Mouse (Mus musculus): ENCODE measurements around the gene Iqub. TPM values are rescaled to one million over a fixed set of nuclear protein-coding genes. Genes with fewer than 3 reads are reported as not detected.

Iqub gene
- polyA plus RNA-seq, 1 experiment from 2014 or later: 2.0 TPM

- no peak for DNase-seq (ENCODE audit: low spot score)
- no peak overlapping the region for H3K4me2 ChIP-seq (ENCODE audit: low read length)
- ATAC-seq: no peak
- no peak overlapping the region for H3K4me3 ChIP-seq (ENCODE audit: low read depth, low read length)
- H3K9ac ChIP-seq (ENCODE audit: low read length): no peak overlapping the region
- H3K4me1 ChIP-seq (ENCODE audit: control insufficient read depth, insufficient read depth, low read length): no peaks in the 10 kb centered on the region
- no peaks in the 10 kb centered on the region for H3K27me3 ChIP-seq (replicated peaks; ENCODE audit: control insufficient read depth, insufficient read depth, low read length)
- WGBS: 91% methylated on average over 11 of the region's 11 CpGs
- no peaks in the 10 kb centered on the region for H3K9me3 ChIP-seq (replicated peaks; ENCODE audit: control insufficient read depth, low read length)
- no peaks in the 10 kb centered on the region for H3K36me3 ChIP-seq (ENCODE audit: control insufficient read depth, insufficient read depth, low read length)
- no peak overlapping the region for H3K27ac ChIP-seq (ENCODE audit: low read depth, low read length)
Measured at GRCm38 (mm10) chr6:24416056-24416455, 98.8 kb downstream of the Iqub start.

GRCm38 (mm10) chr6:24415500-24415899 lies 99.4 kb downstream of the Iqub start:
- H3K27ac ChIP-seq (ENCODE audit: low read depth, low read length): no peak overlapping the region
- no peak overlapping the region for H3K4me2 ChIP-seq (ENCODE audit: low read length)
- H3K9me3 ChIP-seq (replicated peaks; ENCODE audit: control insufficient read depth, low read length): no peaks in the 10 kb centered on the region
- H3K9ac ChIP-seq (ENCODE audit: low read length): no peak overlapping the region
- 81% methylated on average over 1 of the region's 1 CpGs for WGBS
- no peak overlapping the region for H3K4me3 ChIP-seq (ENCODE audit: low read depth, low read length)
- H3K4me1 ChIP-seq (ENCODE audit: control insufficient read depth, insufficient read depth, low read length): no peaks in the 10 kb centered on the region
- DNase-seq (ENCODE audit: low spot score): no peak
- no peaks in the 10 kb centered on the region for H3K36me3 ChIP-seq (ENCODE audit: control insufficient read depth, insufficient read depth, low read length)
- ATAC-seq: no peak
- H3K27me3 ChIP-seq (replicated peaks; ENCODE audit: control insufficient read depth, insufficient read depth, low read length): no peaks in the 10 kb centered on the region

GRCm38 (mm10) chr6:24408573-24409427 lies 106.1 kb downstream of the Iqub start:
- Histone ChIP-seq H3K4me3 (ENCODE audit: low read depth, low read length) (no peak overlapping the region), H3K36me3 (ENCODE audit: control insufficient read depth, insufficient read depth, low read length) (no peaks in the 10 kb centered on the region), H3K27me3 (replicated peaks; ENCODE audit: control insufficient read depth, insufficient read depth, low read length) (no peaks in the 10 kb centered on the region), H3K4me2 (ENCODE audit: low read length) (no peak overlapping the region), H3K9ac (ENCODE audit: low read length) (no peak overlapping the region), H3K27ac (ENCODE audit: low read depth, low read length) (no peak overlapping the region), H3K9me3 (replicated peaks; ENCODE audit: control insufficient read depth, low read length) (no peaks in the 10 kb centered on the region), H3K4me1 (ENCODE audit: control insufficient read depth, insufficient read depth, low read length) (peaks cover 4% of the 10 kb centered on the region; the same call in 1 of the 2 replicates)
- ATAC-seq (peak; percentile 91), DNase-seq (ENCODE audit: low spot score) (peak; percentile 64)
- WGBS: 59% methylated on average over 11 of the region's 11 CpGs

GRCm38 (mm10) chr6:24407743-24408142 lies 107.1 kb downstream of the Iqub start:
- no peak overlapping the region for H3K4me2 ChIP-seq (ENCODE audit: low read length)
- H3K4me3 ChIP-seq (ENCODE audit: low read depth, low read length): no peak overlapping the region
- ATAC-seq: no peak
- H3K27ac ChIP-seq (ENCODE audit: low read depth, low read length): no peak overlapping the region
- 71% methylated on average over 3 of the region's 3 CpGs for WGBS
- H3K36me3 ChIP-seq (ENCODE audit: control insufficient read depth, insufficient read depth, low read length): no peaks in the 10 kb centered on the region
- H3K9ac ChIP-seq (ENCODE audit: low read length): no peak overlapping the region
- DNase-seq (ENCODE audit: low spot score): no peak
- H3K27me3 ChIP-seq (replicated peaks; ENCODE audit: control insufficient read depth, insufficient read depth, low read length): no peaks in the 10 kb centered on the region
- H3K9me3 ChIP-seq (replicated peaks; ENCODE audit: control insufficient read depth, low read length): no peaks in the 10 kb centered on the region
- H3K4me1 ChIP-seq (ENCODE audit: control insufficient read depth, insufficient read depth, low read length): peaks cover 4% of the 10 kb centered on the region; the same call in 1 of the 2 replicates

- ATAC-seq (peak; percentile 50; the same call in 1 of the 2 replicates), DNase-seq (ENCODE audit: low spot score) (peak; percentile 53)
- WGBS: 68% methylated on average over 4 of the region's 4 CpGs
- H3K4me2 ChIP-seq (ENCODE audit: low read length): no peak overlapping the region
- no peak overlapping the region for H3K9ac ChIP-seq (ENCODE audit: low read length)
- no peaks in the 10 kb centered on the region for H3K4me1 ChIP-seq (ENCODE audit: control insufficient read depth, insufficient read depth, low read length)
- H3K27me3 ChIP-seq (replicated peaks; ENCODE audit: control insufficient read depth, insufficient read depth, low read length): no peaks in the 10 kb centered on the region
- no peak overlapping the region for H3K4me3 ChIP-seq (ENCODE audit: low read depth, low read length)
- H3K36me3 ChIP-seq (ENCODE audit: control insufficient read depth, insufficient read depth, low read length): no peaks in the 10 kb centered on the region
- H3K27ac ChIP-seq (ENCODE audit: low read depth, low read length): no peak overlapping the region
- no peaks in the 10 kb centered on the region for H3K9me3 ChIP-seq (replicated peaks; ENCODE audit: control insufficient read depth, low read length)
Measured at GRCm38 (mm10) chr6:24397237-24397647, 117.6 kb downstream of the Iqub start.

Other genes with a start within 250 kb of the Iqub start
- 308 and 346 TPM in 2 replicates for gene Ndufa5, start 12.9 kb upstream of the Iqub start, polyA plus RNA-seq (2014; fragmentation: Nextera tagmentation; extraction: Ambion mirVana)
- 0.06 TPM in 1 of 2 replicates, not detected in the other for gene Asb15, start 13.1 kb upstream of the Iqub start, polyA plus RNA-seq (2014; fragmentation: Nextera tagmentation; extraction: Ambion mirVana)
- gene Lmod2, start 82.7 kb upstream of the Iqub start, polyA plus RNA-seq (2014; fragmentation: Nextera tagmentation; extraction: Ambion mirVana): not detected in 2 replicates
- gene Wasl, start 149.9 kb upstream of the Iqub start, polyA plus RNA-seq (2014; fragmentation: Nextera tagmentation; extraction: Ambion mirVana): 38.4 and 46.6 TPM in 2 replicates
- not detected in 2 replicates for gene Hyal6, start 218.2 kb upstream of the Iqub start, polyA plus RNA-seq (2014; fragmentation: Nextera tagmentation; extraction: Ambion mirVana)
- gene Hyal4, start 233.3 kb upstream of the Iqub start, polyA plus RNA-seq (2014; fragmentation: Nextera tagmentation; extraction: Ambion mirVana): not detected in 2 replicates

All from forebrain, embryonic 14.5 days (tissue).